Mouse (Mus musculus): Measurements from ENCODE around the gene Cntnap5c. TPM values are rescaled to one million over a fixed set of nuclear protein-coding genes. Genes with fewer than 3 reads are reported as not detected.

The Cntnap5c gene
- polyA plus RNA-seq, 1 experiment from 2014 or later = 4.3 TPM

GRCm38 (mm10) chr17:58407769-58408168, 638.4 kb downstream of the Cntnap5c start:
- H3K36me3 ChIP-seq (ENCODE audit: control insufficient read depth, insufficient read depth, low read length) = no peaks in the 10 kb centered on the region
- H3K4me1 ChIP-seq (ENCODE audit: control insufficient read depth, insufficient read depth, low read length) = no peaks in the 10 kb centered on the region
- ATAC-seq (ENCODE audit: low read depth) = no peak
- H3K4me3 ChIP-seq (ENCODE audit: low read depth, low read length) = no peak overlapping the region
- no peaks in the 10 kb centered on the region for H3K9me3 ChIP-seq (ENCODE audit: control insufficient read depth, low read length)
- no peak overlapping the region for H3K9ac ChIP-seq (replicated peaks; ENCODE audit: low read depth, low read length)
- H3K27ac ChIP-seq (ENCODE audit: low read depth, low read length) = no peak overlapping the region
- H3K27me3 ChIP-seq (ENCODE audit: control insufficient read depth, insufficient read depth, low read length) = no peaks in the 10 kb centered on the region
- no peak overlapping the region for H3K4me2 ChIP-seq (ENCODE audit: low read depth, low read length)

- ATAC-seq (ENCODE audit: low read depth) = no peak
- no peaks in the 10 kb centered on the region for H3K36me3 ChIP-seq (ENCODE audit: control insufficient read depth, insufficient read depth, low read length)
- H3K9ac ChIP-seq (replicated peaks; ENCODE audit: low read depth, low read length) = no peak overlapping the region
- H3K4me3 ChIP-seq (ENCODE audit: low read depth, low read length) = no peak overlapping the region
- WGBS = 84% methylated on average over 1 of the region's 1 CpGs
- no peaks in the 10 kb centered on the region for H3K9me3 ChIP-seq (ENCODE audit: control insufficient read depth, low read length)
- no peaks in the 10 kb centered on the region for H3K27me3 ChIP-seq (ENCODE audit: control insufficient read depth, insufficient read depth, low read length)
- H3K4me2 ChIP-seq (ENCODE audit: low read depth, low read length) = no peak overlapping the region
- H3K4me1 ChIP-seq (ENCODE audit: control insufficient read depth, insufficient read depth, low read length) = no peaks in the 10 kb centered on the region
- no peak overlapping the region for H3K27ac ChIP-seq (ENCODE audit: low read depth, low read length)
These were observed 639.4 kb downstream of the Cntnap5c start for GRCm38 (mm10) chr17:58408756-58409155.

- no peak overlapping the region for H3K4me2 ChIP-seq (ENCODE audit: low read depth, low read length)
- H3K4me1 ChIP-seq (ENCODE audit: control insufficient read depth, insufficient read depth, low read length) = no peaks in the 10 kb centered on the region
- H3K4me3 ChIP-seq (ENCODE audit: low read depth, low read length) = no peak overlapping the region
- H3K9ac ChIP-seq (replicated peaks; ENCODE audit: low read depth, low read length) = no peak overlapping the region
- no peak for ATAC-seq (ENCODE audit: low read depth)
- H3K27ac ChIP-seq (ENCODE audit: low read depth, low read length) = no peak overlapping the region
- no peaks in the 10 kb centered on the region for H3K9me3 ChIP-seq (ENCODE audit: control insufficient read depth, low read length)
- no peaks in the 10 kb centered on the region for H3K36me3 ChIP-seq (ENCODE audit: control insufficient read depth, insufficient read depth, low read length)
- no peaks in the 10 kb centered on the region for H3K27me3 ChIP-seq (ENCODE audit: control insufficient read depth, insufficient read depth, low read length)
These were observed 668.1 kb downstream of the Cntnap5c start for GRCm38 (mm10) chr17:58437443-58437842.

Other genes with a start within 250 kb of the Cntnap5c start
- gene Vmn2r120, start 224.1 kb upstream of the Cntnap5c start, polyA plus RNA-seq (2014; fragmentation: Nextera tagmentation; extraction: Ambion mirVana) = not detected in 2 replicates
- not detected in 2 replicates for gene Gm21834, start 27.4 kb upstream of the Cntnap5c start, polyA plus RNA-seq (2014; fragmentation: Nextera tagmentation; extraction: Ambion mirVana)

All from neural tube, embryonic 14.5 days (tissue).